Mouse (Mus musculus): Measurements from ENCODE around the gene Cnr2. TPM values are rescaled to one million over a fixed set of nuclear protein-coding genes. Genes with fewer than 3 reads are reported as not detected.

Cnr2 gene
- polyA plus RNA-seq, 1 experiment: not detected

GRCm38 (mm10) chr4:135883881-135884516, 11.2 kb upstream of the Cnr2 start:
- TF ChIP-seq MYOD1 (IDR thresholded peaks at IDR 0.05; ENCODE audit: control insufficient read depth, insufficient read length, low read depth): no peak
- no peak for TF ChIP-seq CEBPB (IDR thresholded peaks at IDR 0.05; ENCODE audit: low read depth)
- TF ChIP-seq CTCF (IDR thresholded peaks at IDR 0.05; ENCODE audit: control insufficient read depth, insufficient read depth, insufficient read length): no peak
- no peak for TF ChIP-seq MAX (IDR thresholded peaks at IDR 0.05)
- TF ChIP-seq USF1 (IDR thresholded peaks at IDR 0.05; ENCODE audit: low read depth): no peak
- TF ChIP-seq MYOG (IDR thresholded peaks at IDR 0.05; ENCODE audit: control insufficient read depth, extremely low read depth, insufficient read length): no peak
- no peak for TF ChIP-seq FOSL1 (IDR thresholded peaks at IDR 0.05; ENCODE audit: insufficient read depth, low read length, poor library complexity, severe bottlenecking)
- peaks cover 9% of the 10 kb centered on the region for H3K27me3 ChIP-seq (ENCODE audit: control insufficient read depth, insufficient read depth, insufficient read length)
- no peaks in the 10 kb centered on the region for H3K36me3 ChIP-seq (ENCODE audit: control insufficient read depth, insufficient read depth)
- H3K79me3 ChIP-seq (ENCODE audit: low read depth): no peaks in the 10 kb centered on the region
- no peak overlapping the region for H3ac ChIP-seq (ENCODE audit: control insufficient read depth, insufficient read length, low read depth)
- no peaks in the 10 kb centered on the region for H3K79me2 ChIP-seq (ENCODE audit: control insufficient read depth, insufficient read depth)
- no peak overlapping the region for H3K4me3 ChIP-seq (ENCODE audit: insufficient read depth, poor library complexity, severe bottlenecking)

DNA sequence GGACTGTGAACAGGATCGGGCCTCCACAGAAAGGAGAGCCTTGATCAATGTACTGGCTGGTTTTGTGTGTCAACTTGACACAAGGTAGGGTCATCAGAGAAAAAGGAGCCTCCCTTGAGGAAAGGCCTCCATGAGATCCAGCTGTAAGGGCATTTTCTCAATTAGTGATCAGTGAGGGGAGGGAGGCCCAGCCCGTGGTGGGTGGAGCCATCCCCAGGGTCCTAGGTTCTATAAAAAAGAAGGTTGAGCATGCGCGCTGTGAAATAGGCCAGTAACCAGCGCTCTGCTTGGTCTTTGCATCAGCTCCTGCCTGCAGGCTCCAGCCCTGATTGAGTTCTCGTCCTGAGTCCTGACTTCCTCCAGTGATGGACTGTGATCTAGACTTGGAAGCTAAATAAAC, 10.7 kb upstream of the Cnr2 start:
- no peak overlapping the region for H3K4me3 ChIP-seq (ENCODE audit: insufficient read depth, poor library complexity, severe bottlenecking)
- peaks cover 9% of the 10 kb centered on the region for H3K27me3 ChIP-seq (ENCODE audit: control insufficient read depth, insufficient read depth, insufficient read length)
- TF ChIP-seq USF1 (IDR thresholded peaks at IDR 0.05; ENCODE audit: low read depth) (no peak), MYOD1 (IDR thresholded peaks at IDR 0.05; ENCODE audit: control insufficient read depth, insufficient read length, low read depth) (no peak), CTCF (IDR thresholded peaks at IDR 0.05; ENCODE audit: control insufficient read depth, insufficient read depth, insufficient read length) (no peak), MYOG (IDR thresholded peaks at IDR 0.05; ENCODE audit: control insufficient read depth, extremely low read depth, insufficient read length) (no peak), FOSL1 (IDR thresholded peaks at IDR 0.05; ENCODE audit: insufficient read depth, low read length, poor library complexity, severe bottlenecking) (no peak), CEBPB (IDR thresholded peaks at IDR 0.05; ENCODE audit: low read depth) (no peak), MAX (IDR thresholded peaks at IDR 0.05) (no peak)
- no peak overlapping the region for H3ac ChIP-seq (ENCODE audit: control insufficient read depth, insufficient read length, low read depth)
- no peaks in the 10 kb centered on the region for H3K79me2 ChIP-seq (ENCODE audit: control insufficient read depth, insufficient read depth)
- H3K36me3 ChIP-seq (ENCODE audit: control insufficient read depth, insufficient read depth): no peaks in the 10 kb centered on the region
- no peaks in the 10 kb centered on the region for H3K79me3 ChIP-seq (ENCODE audit: low read depth)

- TF ChIP-seq CTCF (IDR thresholded peaks at IDR 0.05; ENCODE audit: control insufficient read depth, insufficient read depth, insufficient read length) (no peak), USF1 (IDR thresholded peaks at IDR 0.05; ENCODE audit: low read depth) (no peak), CEBPB (IDR thresholded peaks at IDR 0.05; ENCODE audit: low read depth) (no peak), MYOG (IDR thresholded peaks at IDR 0.05; ENCODE audit: control insufficient read depth, extremely low read depth, insufficient read length) (no peak), MAX (IDR thresholded peaks at IDR 0.05) (no peak)
- Histone ChIP-seq H3K36me3 (ENCODE audit: control insufficient read depth, insufficient read depth) (no peaks in the 10 kb centered on the region), H3K27me3 (ENCODE audit: control insufficient read depth, insufficient read depth, insufficient read length) (peaks cover 9% of the 10 kb centered on the region), H3ac (ENCODE audit: control insufficient read depth, insufficient read length, low read depth) (no peak overlapping the region), H3K79me3 (ENCODE audit: low read depth) (no peaks in the 10 kb centered on the region), H3K79me2 (ENCODE audit: control insufficient read depth, insufficient read depth) (no peaks in the 10 kb centered on the region), H3K4me3 (ENCODE audit: insufficient read depth, poor library complexity, severe bottlenecking) (no peak overlapping the region)
These were observed 9.5 kb upstream of the Cnr2 start for GRCm38 (mm10) chr4:135885676-135886075.

- peaks cover 9% of the 10 kb centered on the region for H3K27me3 ChIP-seq (ENCODE audit: control insufficient read depth, insufficient read depth, insufficient read length)
- H3K36me3 ChIP-seq (ENCODE audit: control insufficient read depth, insufficient read depth): no peaks in the 10 kb centered on the region
- no peak overlapping the region for H3K4me3 ChIP-seq (ENCODE audit: insufficient read depth, poor library complexity, severe bottlenecking)
- no peak for TF ChIP-seq MYOG (IDR thresholded peaks at IDR 0.05; ENCODE audit: control insufficient read depth, extremely low read depth, insufficient read length)
- no peak for TF ChIP-seq MYOD1 (IDR thresholded peaks at IDR 0.05; ENCODE audit: control insufficient read depth, insufficient read length, low read depth)
- TF ChIP-seq MAX (IDR thresholded peaks at IDR 0.05): no peak
- TF ChIP-seq FOSL1 (IDR thresholded peaks at IDR 0.05; ENCODE audit: insufficient read depth, low read length, poor library complexity, severe bottlenecking): no peak
- H3K79me3 ChIP-seq (ENCODE audit: low read depth): no peaks in the 10 kb centered on the region
- H3ac ChIP-seq (ENCODE audit: control insufficient read depth, insufficient read length, low read depth): no peak overlapping the region
- no peaks in the 10 kb centered on the region for H3K79me2 ChIP-seq (ENCODE audit: control insufficient read depth, insufficient read depth)
These were observed 9.0 kb upstream of the Cnr2 start for GRCm38 (mm10) chr4:135886184-135886583.

- no peaks in the 10 kb centered on the region for H3K36me3 ChIP-seq (ENCODE audit: control insufficient read depth, insufficient read depth)
- TF ChIP-seq MYOD1 (IDR thresholded peaks at IDR 0.05; ENCODE audit: control insufficient read depth, insufficient read length, low read depth) (no peak), USF1 (IDR thresholded peaks at IDR 0.05; ENCODE audit: low read depth) (no peak), CEBPB (IDR thresholded peaks at IDR 0.05; ENCODE audit: low read depth) (no peak), CTCF (IDR thresholded peaks at IDR 0.05; ENCODE audit: control insufficient read depth, insufficient read depth, insufficient read length) (no peak), MAX (IDR thresholded peaks at IDR 0.05) (no peak), FOSL1 (IDR thresholded peaks at IDR 0.05; ENCODE audit: insufficient read depth, low read length, poor library complexity, severe bottlenecking) (no peak), MYOG (IDR thresholded peaks at IDR 0.05; ENCODE audit: control insufficient read depth, extremely low read depth, insufficient read length) (no peak)
- no peak overlapping the region for H3K4me3 ChIP-seq (ENCODE audit: insufficient read depth, poor library complexity, severe bottlenecking)
- no peaks in the 10 kb centered on the region for H3K79me3 ChIP-seq (ENCODE audit: low read depth)
- H3K79me2 ChIP-seq (ENCODE audit: control insufficient read depth, insufficient read depth): no peaks in the 10 kb centered on the region
- no peaks in the 10 kb centered on the region for H3K27me3 ChIP-seq (ENCODE audit: control insufficient read depth, insufficient read depth, insufficient read length)
- H3ac ChIP-seq (ENCODE audit: control insufficient read depth, insufficient read length, low read depth): no peak overlapping the region
These were observed 6.6 kb upstream of the Cnr2 start for GRCm38 (mm10) chr4:135888448-135889057.

All from C2C12 (cell line).